Mouse (Mus musculus) brain, embryonic 14.5 days (tissue): ENCODE results near the gene Ttc39a.

Source experiments
- CTCF ChIP-seq: fragments of 200-500 bp; IDR thresholded peaks from 2 replicates; pipeline ENCODE4 v1.5.1; 2012; ENCODE audit warnings: inconsistent platforms, mild to moderate bottlenecking, moderate library complexity, borderline replicate concordance; ENCODE audit not compliant: insufficient read depth, insufficient read length; ENCODE audit errors: extremely low read depth
- POLR2A ChIP-seq: fragments of 200-500 bp; IDR thresholded peaks from 2 replicates; pipeline ENCODE4 v1.6.1; 2012; ENCODE audit warnings: mild to moderate bottlenecking, inconsistent platforms, borderline replicate concordance; ENCODE audit not compliant: poor library complexity, insufficient read depth, insufficient read length, severe bottlenecking; ENCODE audit errors: extremely low read depth

DNA sequence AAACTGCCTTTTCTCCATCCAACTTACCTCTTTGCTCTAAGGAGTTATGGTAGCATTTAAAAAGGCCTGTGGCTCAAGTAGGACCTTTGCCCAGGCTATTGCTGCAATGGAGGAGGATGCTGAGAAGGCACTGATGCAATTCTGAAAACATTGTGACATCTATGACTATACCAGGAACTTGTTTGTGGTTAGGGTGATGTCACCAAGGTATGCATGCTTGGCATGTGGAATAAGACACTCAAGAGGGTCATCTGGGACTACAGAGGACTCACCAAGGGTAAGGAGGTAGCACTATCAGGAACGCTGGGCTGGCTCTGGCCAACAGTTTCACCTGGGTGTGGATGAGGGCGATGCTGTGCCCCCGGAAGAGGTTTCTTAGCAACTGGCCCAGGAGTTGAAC is 78.2 kb downstream of the Ttc39a start, which contains the start of gene Rnf11:
- no peak for TF ChIP-seq CTCF
- no peak for TF ChIP-seq POLR2A
